8 mouse cellular contexts compared by ENCODE assay signal in the genomic region with DNA sequence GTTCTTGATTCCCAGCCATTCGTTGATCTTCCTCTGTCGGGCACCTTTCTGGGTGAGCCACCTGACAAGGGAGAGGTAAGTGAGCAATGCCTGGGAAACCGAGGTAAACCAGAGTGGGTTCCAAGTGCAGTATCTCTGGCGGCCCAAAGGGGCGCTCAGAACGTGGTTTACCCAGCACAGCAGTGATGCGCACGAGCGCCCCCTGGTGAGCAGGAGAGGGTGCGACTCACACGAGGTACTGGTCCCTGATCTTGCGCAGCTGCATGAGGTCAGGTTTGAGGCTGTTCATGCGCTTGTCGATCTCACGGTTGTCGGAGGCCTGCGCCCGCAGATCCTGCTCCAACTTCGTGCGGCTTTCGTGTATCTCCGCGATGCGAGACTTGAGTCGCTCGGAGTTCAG. TPM values are rescaled to one million over a fixed set of nuclear protein-coding genes. Genes with fewer than 3 reads are reported as not detected.
A peak's percentile ranks its signal among the peaks of the same experiment; 100 is the strongest.
DNase-seq lines count a peak whose midpoint lies in the region.

No protein-coding gene starts in this region.

- H3K9me3 ChIP-seq in megakaryocyte, embryonic 14.5 days = no peaks in the 10 kb centered on the region

- H3K27me3 ChIP-seq in megakaryocyte, embryonic 14.5 days (replicated peaks) = peaks cover 6% of the 10 kb centered on the region

- peaks cover 81% of the 10 kb centered on the region for H3K4me1 ChIP-seq in megakaryocyte, embryonic 14.5 days

- peak; percentile 97 for DNase-seq in R1 (ENCODE audit: low read depth, low spot score)
- DNase-seq in cerebellum, postnatal 14 days = peak; percentile 97 to 99
- peak; percentile 90 to 95 for DNase-seq in frontal cortex, postnatal 25 days (ENCODE audit: low spot score in 2 of 2)
- DNase-seq in hindlimb bud, embryonic 11.5 days (ENCODE audit: extremely low spot score, low read depth, low spot score) = peak; percentile 97
- peak; percentile 90 to 91 for DNase-seq in left cerebral cortex, adult 8-10 months (ENCODE audit: low spot score in 2 of 2)
- peak; percentile 98 for DNase-seq in right cerebral cortex, adult 2 months (ENCODE audit: low spot score in 2 of 2)
- peak; percentile 87 for DNase-seq in urinary bladder, postnatal 10 days (ENCODE audit: low spot score)

- peak overlapping the region; percentile 38 for H3K4me3 ChIP-seq in megakaryocyte, embryonic 14.5 days (replicated peaks)

- H3K36me3 ChIP-seq in megakaryocyte, embryonic 14.5 days (replicated peaks; ENCODE audit: low read length) = peaks cover 74% of the 10 kb centered on the region

RNA-seq across cellular contexts. Expression of gene Pik3r2, which starts 7.2 kb away (rescaled TPM):
- 100 to 1,000 TPM; 143 to 151 (median 149) TPM for total RNA-seq in left cerebral cortex, adult 8-10 months (2022)
- polyA plus RNA-seq in megakaryocyte, embryonic 14.5 days (2012; ENCODE audit: insufficient read depth, low replicate concordance) = 51.5 and 59.4 TPM in 2 replicates

RNA-seq across cellular contexts. Expression of gene Mpv17l2, which starts 8.6 kb away (rescaled TPM):
- total RNA-seq in left cerebral cortex, adult 8-10 months (2022) = 10 to 100 TPM; 31.0 to 39.0 (median 32.8) TPM
- 99.7 and 186 TPM in 2 replicates for polyA plus RNA-seq in megakaryocyte, embryonic 14.5 days (2012; ENCODE audit: insufficient read depth, low replicate concordance)

RNA-seq across cellular contexts. Expression of gene Rab3a, which starts 14.9 kb away (rescaled TPM):
- 100 to 1,000 TPM; 805 to 866 (median 821) TPM for total RNA-seq in left cerebral cortex, adult 8-10 months (2022)
- 7.8 and 38.4 TPM in 2 replicates for polyA plus RNA-seq in megakaryocyte, embryonic 14.5 days (2012; ENCODE audit: insufficient read depth, low replicate concordance)

RNA-seq across cellular contexts. Expression of gene Mast3, which starts 35.5 kb away (rescaled TPM):
- total RNA-seq in left cerebral cortex, adult 8-10 months (2022) = 100 to 1,000 TPM; 276 to 316 (median 288) TPM
- polyA plus RNA-seq in megakaryocyte, embryonic 14.5 days (2012; ENCODE audit: insufficient read depth, low replicate concordance) = 370 and 778 TPM in 2 replicates

RNA-seq across cellular contexts. Expression of gene Il12rb1, which starts 38.9 kb away (rescaled TPM):
- total RNA-seq in left cerebral cortex, adult 8-10 months (2022) = 1 to 10 TPM in 2 of 4 experiments, under 1 TPM in 2; 0.84 to 1.3 (median 1.0) TPM
- polyA plus RNA-seq in megakaryocyte, embryonic 14.5 days (2012; ENCODE audit: insufficient read depth, low replicate concordance) = 10.8 and 11.1 TPM in 2 replicates

Comparison
In these comparisons a context has a peak if more than half of its experiments do, and no peak if none do; other contexts are left out.
1. Peak in every context shown above with its lines: DNase-seq and H3K4me3 ChIP-seq.